Mouse (Mus musculus) hindbrain, embryonic 16.5 days (tissue): ENCODE measurements around the gene Tubb1. TPM values are rescaled to one million over a fixed set of nuclear protein-coding genes. Genes with fewer than 3 reads are reported as not detected.
A peak's percentile ranks its signal among the peaks of the same experiment; 100 is the strongest.

Experiments
- ATAC-seq: fragments of 200-750 bp; cut with Nextera tagmentation; 2 replicates; pipeline ENCODE4 v1.8.0; 2017; ENCODE audit warnings: moderate TSS enrichment, moderate library complexity
- H3K27ac ChIP-seq: fragments of 300-500 bp; sonication (generic); 2 replicates; pipeline ENCODE4 v1.5.1; 2014; ENCODE audit warnings: low read depth, mild to moderate bottlenecking, control low read depth, low read length, moderate library complexity
- H3K27me3 ChIP-seq: fragments of 300-500 bp; sonication (generic); replicated peaks from 2 replicates; pipeline ENCODE4 v1.6.1; 2014; ENCODE audit warnings: low read length; ENCODE audit not compliant: control insufficient read depth, insufficient read depth
- H3K36me3 ChIP-seq: fragments of 300-500 bp; sonication (generic); 2 replicates; pipeline ENCODE4 v1.6.1; 2014; ENCODE audit warnings: mild to moderate bottlenecking, low read length, moderate library complexity, mixed read lengths; ENCODE audit not compliant: control insufficient read depth, insufficient read depth
- H3K4me1 ChIP-seq: fragments of 300-500 bp; sonication (generic); 2 replicates; pipeline ENCODE4 v1.6.1; 2014; ENCODE audit warnings: low read depth, low read length; ENCODE audit not compliant: control insufficient read depth, insufficient read depth
- H3K4me2 ChIP-seq: fragments of 300-500 bp; sonication (generic); 2 replicates; pipeline ENCODE4 v1.6.1; 2014; ENCODE audit warnings: mild to moderate bottlenecking, low read length, control low read depth, moderate library complexity
- H3K4me3 ChIP-seq: fragments of 300-500 bp; sonication (generic); 2 replicates; pipeline ENCODE4 v1.5.1; 2014; ENCODE audit warnings: mild to moderate bottlenecking, low read length, control low read depth, moderate library complexity
- H3K9ac ChIP-seq: fragments of 300-500 bp; sonication (generic); 2 replicates; pipeline ENCODE4 v1.6.1; 2014; ENCODE audit warnings: low read depth, mild to moderate bottlenecking, control low read depth, low read length, moderate library complexity
- H3K9me3 ChIP-seq: fragments of 300-500 bp; sonication (generic); 2 replicates; pipeline ENCODE4 v1.6.1; 2014; ENCODE audit warnings: mild to moderate bottlenecking, low read length, moderate library complexity; ENCODE audit not compliant: control insufficient read depth
- WGBS: fragments of 180-500 bp; shearing (Covaris S2); extraction: QIAGEN DNeasy Blood & Tissue Kit; methylation state at CpG from one replicate; pipeline ENCODE4 v1.1.7; 2014; 5-methylcytosine and 5-hydroxymethylcytosine counted together
- polyA plus RNA-seq: library from polyadenylated mRNA; unstranded; fragments of >200 nt; fragmentation: Nextera tagmentation; extraction: Ambion mirVana; gene quantifications from 2 replicates; pipeline ENCODE4 v1.2.1, GENCODE M21; 2015

Tubb1 gene
- polyA plus RNA-seq, 1 experiment from 2014 or later, result 0.43 TPM

DNA sequence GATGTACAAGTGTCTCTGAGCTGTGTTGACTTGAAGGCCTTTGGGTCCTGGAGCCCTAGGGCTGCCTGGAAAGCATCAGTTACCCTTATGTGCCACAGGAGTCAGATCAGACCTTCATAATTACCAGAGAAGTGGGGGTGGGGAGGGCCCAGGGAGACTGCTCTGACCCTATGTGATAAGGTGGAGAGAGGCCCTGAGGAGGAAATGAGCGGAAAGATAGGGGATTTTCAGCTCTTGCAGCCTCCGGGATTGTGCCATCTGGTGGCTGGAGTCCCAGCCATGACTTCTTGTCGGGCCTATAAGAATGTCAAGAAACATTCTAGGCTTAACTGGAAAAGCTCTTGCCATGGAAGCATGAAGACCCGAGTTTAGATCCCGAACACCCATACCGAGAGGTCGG is 3.2 kb downstream of the Tubb1 start:
- no peaks in the 10 kb centered on the region for H3K9me3 ChIP-seq
- H3K4me2 ChIP-seq, result no peak overlapping the region
- no peaks in the 10 kb centered on the region for H3K4me1 ChIP-seq
- H3K4me3 ChIP-seq, result no peak overlapping the region
- H3K27ac ChIP-seq, result no peak overlapping the region
- no peaks in the 10 kb centered on the region for H3K27me3 ChIP-seq
- 81% methylated on average over 7 of the region's 7 CpGs for WGBS
- no peak for ATAC-seq
- H3K9ac ChIP-seq, result no peak overlapping the region
- H3K36me3 ChIP-seq, result no peaks in the 10 kb centered on the region

DNA sequence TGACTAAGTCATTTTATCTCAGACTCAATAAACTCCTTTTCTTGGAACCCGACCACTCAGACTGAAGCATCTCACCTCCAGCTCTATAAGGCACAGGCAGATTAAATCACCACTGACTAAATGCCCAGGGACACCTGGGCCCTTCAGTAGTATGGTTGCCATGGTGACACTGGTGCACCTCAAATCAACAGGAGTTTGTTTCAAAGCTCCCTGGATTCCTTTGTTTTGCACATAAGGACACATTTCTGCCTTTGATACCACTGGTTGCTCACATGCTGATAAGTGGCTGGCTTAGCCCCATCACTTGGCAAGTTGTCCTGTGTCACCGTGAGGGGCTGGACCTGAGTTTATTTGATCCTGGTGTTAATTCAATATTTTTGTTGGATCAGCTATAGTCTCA is 8.9 kb downstream of the Tubb1 start:
- Histone ChIP-seq H3K9ac (no peak overlapping the region), H3K9me3 (no peaks in the 10 kb centered on the region), H3K27ac (no peak overlapping the region), H3K4me2 (no peak overlapping the region), H3K4me1 (peaks cover 7% of the 10 kb centered on the region), H3K36me3 (peaks cover 19% of the 10 kb centered on the region), H3K4me3 (no peak overlapping the region), H3K27me3 (no peaks in the 10 kb centered on the region)
- 57% methylated on average over 2 of the region's 2 CpGs for WGBS
- ATAC-seq, result no peak

DNA sequence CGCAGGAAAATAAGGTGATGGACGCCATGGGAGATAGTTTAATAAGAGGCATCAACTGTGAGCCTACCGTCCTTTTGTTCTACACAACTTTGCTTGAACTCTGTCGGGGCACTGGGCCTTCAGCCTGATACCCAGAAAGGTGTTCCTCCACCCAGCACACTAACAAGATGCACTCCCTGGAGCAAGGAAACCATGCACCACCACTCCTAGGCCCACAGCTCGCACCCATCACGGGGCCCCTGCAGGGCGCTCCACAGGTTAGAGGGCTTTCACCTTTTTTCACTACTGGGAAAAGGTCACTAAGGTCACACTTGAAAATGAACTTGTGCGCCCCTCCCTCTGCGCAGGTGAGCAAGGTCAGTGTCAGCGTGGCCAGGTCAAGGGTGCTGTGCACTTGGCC is 12.9 kb downstream of the Tubb1 start:
- Histone ChIP-seq H3K27me3 (no peaks in the 10 kb centered on the region), H3K4me1 (peaks cover 7% of the 10 kb centered on the region), H3K4me3 (peak overlapping the region; percentile 70), H3K4me2 (peak overlapping the region; percentile 96), H3K27ac (peak overlapping the region; percentile 69), H3K9ac (peak overlapping the region; percentile 85), H3K9me3 (no peaks in the 10 kb centered on the region), H3K36me3 (peaks cover 21% of the 10 kb centered on the region)
- 40% methylated on average over 10 of the region's 10 CpGs for WGBS
- ATAC-seq, result peak; percentile 22; the same call in 1 of the 2 replicates

DNA sequence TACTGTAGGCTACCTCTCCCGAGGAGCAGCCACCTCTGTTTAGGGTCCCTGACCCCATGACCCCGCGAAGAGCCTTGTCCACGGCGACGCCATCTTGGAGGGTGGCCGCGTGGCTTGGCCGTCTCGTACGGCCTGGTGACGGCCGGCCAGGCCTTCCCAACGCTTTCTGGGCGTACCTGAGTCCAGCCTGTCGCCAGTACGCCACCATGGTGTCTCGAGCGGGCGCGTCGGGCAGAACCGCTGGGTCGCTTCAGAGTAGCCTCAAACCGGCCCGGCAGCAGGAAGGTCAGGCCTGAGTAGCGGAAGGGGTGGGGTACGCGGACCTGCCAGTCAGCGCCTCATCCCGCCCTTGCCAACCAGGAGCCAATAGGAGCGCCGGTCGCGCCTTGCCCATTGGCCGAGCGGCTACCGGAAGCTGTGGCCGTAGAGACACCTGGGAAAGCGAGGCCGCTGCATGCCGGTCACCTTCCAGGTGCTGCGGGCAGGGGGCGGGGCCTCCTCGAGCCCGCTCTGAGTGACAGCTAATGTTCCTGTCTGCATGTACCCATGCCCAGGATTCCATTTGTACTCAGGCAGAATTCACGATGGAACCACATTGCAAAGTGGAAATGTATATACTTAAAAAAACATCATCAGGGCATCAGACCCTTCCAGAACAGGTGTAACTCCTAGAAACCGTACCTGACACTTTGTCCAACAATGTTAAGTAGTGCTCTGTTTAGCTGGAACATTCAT is 13.5 kb downstream of the Tubb1 start, which contains the start of gene Atp5e:
TSS of gene Atp5e (minus strand) at position 317 of the 735 bp plus-strand sequence.
- H3K4me3 ChIP-seq, result peak within 1 kb of the TSS; percentile 70
- H3K36me3 ChIP-seq, result peaks cover 21% of the 10 kb centered on the region
- 2% methylated on average over 48 of the region's 48 CpGs for WGBS
- peak within 1 kb of the TSS; percentile 96 for H3K4me2 ChIP-seq
- H3K4me1 ChIP-seq, result peaks cover 7% of the 10 kb centered on the region
- ATAC-seq, result peak; percentile 100
- no peaks in the 10 kb centered on the region for H3K27me3 ChIP-seq
- H3K9ac ChIP-seq, result peak within 1 kb of the TSS; percentile 85
- H3K27ac ChIP-seq, result peak within 1 kb of the TSS; percentile 69
- H3K9me3 ChIP-seq, result no peaks in the 10 kb centered on the region

DNA sequence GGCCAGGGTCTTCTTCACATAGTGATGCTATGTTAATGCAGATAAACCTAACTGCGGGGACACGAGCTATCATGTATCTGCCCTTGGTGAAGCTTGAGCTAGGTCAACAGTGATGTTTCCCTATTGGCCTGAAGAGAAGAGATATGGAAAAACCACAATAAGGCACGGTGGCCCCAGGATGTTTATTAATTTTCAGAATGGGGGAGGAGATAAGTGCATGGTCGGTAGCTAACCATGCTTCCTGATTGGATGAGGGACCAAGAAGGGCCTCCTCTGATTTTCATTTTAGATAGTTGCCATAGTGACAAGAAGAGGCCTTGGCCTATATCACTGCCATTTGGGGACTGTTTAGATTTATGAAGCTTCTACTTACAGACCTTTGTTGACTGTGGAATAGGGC is 19.8 kb downstream of the Tubb1 start:
- no peaks in the 10 kb centered on the region for H3K27me3 ChIP-seq
- H3K4me3 ChIP-seq, result no peak overlapping the region
- H3K9me3 ChIP-seq, result no peaks in the 10 kb centered on the region
- 85% methylated on average over 4 of the region's 4 CpGs for WGBS
- ATAC-seq, result no peak
- no peak overlapping the region for H3K4me2 ChIP-seq
- no peak overlapping the region for H3K27ac ChIP-seq
- H3K36me3 ChIP-seq, result peaks cover 5% of the 10 kb centered on the region; the same call in 1 of the 2 replicates
- H3K4me1 ChIP-seq, result peaks cover 8% of the 10 kb centered on the region
- no peak overlapping the region for H3K9ac ChIP-seq

DNA sequence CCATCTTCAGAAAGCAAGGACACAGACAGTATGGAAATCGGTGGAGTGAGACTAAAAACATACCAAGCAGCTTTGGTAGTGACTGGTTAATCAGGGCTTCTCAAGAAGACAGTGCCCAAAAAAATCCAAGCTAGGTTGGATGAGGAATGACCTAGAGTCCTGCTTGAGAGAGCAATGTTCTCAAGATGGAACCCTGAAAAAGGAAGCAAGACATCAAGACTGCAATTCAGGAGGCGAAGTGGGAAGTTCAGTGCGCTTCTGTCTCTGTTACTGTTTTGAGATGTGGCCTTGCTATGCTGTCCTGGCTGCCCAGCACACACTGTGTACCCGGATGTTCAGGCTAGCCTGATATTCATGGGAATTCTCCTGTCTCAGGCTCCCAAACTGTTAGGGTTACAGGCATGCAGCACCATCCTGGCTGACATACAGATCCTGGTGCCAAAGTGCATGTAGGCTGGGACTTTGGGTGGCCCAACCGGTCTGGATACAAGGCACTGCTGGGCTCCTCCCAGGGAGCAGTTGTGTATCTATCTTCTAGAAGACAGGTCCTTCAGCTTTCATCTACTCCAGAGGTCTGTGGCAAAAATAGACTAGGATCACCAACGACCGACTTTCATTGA is 20.4 kb downstream of the Tubb1 start:
- no peak overlapping the region for H3K4me2 ChIP-seq
- H3K9me3 ChIP-seq, result no peaks in the 10 kb centered on the region
- no peak for ATAC-seq
- H3K27ac ChIP-seq, result no peak overlapping the region
- peaks cover 5% of the 10 kb centered on the region; the same call in 1 of the 2 replicates for H3K36me3 ChIP-seq
- H3K4me1 ChIP-seq, result peaks cover 8% of the 10 kb centered on the region
- no peak overlapping the region for H3K4me3 ChIP-seq
- WGBS, result 97% methylated on average over 7 of the region's 7 CpGs
- H3K27me3 ChIP-seq, result no peaks in the 10 kb centered on the region
- no peak overlapping the region for H3K9ac ChIP-seq

DNA sequence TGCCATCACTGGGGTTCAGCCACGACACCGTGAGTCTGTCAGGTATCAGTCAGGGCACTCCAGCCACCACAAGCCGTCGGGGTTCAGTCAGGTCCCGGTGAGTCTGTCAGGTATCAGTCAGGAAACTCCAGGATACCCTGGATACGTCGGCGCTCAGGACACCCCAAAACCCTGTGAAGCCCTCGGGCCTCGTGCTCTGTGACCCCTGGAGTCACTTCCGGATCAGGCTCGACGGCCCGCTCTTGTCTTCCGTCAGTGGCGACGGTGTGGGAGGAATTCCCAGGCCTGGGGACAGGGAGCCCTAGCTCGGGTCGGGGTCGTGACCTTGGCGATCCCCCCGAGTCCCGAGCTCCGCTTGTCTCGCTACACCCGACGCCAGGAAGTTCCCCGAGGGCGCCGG is 21.9 kb downstream of the Tubb1 start:
- no peaks in the 10 kb centered on the region for H3K27me3 ChIP-seq
- peak overlapping the region; percentile 76 for H3K9ac ChIP-seq
- H3K9me3 ChIP-seq, result no peaks in the 10 kb centered on the region
- H3K27ac ChIP-seq, result peak overlapping the region; percentile 68
- WGBS, result 8% methylated on average over 29 of the region's 30 CpGs
- H3K4me2 ChIP-seq, result peak overlapping the region; percentile 83
- peaks cover 8% of the 10 kb centered on the region for H3K4me1 ChIP-seq
- H3K36me3 ChIP-seq, result peaks cover 2% of the 10 kb centered on the region; the same call in 1 of the 2 replicates
- peak overlapping the region; percentile 83 for H3K4me3 ChIP-seq
- ATAC-seq, result no peak; the same call in 1 of the 2 replicates

DNA sequence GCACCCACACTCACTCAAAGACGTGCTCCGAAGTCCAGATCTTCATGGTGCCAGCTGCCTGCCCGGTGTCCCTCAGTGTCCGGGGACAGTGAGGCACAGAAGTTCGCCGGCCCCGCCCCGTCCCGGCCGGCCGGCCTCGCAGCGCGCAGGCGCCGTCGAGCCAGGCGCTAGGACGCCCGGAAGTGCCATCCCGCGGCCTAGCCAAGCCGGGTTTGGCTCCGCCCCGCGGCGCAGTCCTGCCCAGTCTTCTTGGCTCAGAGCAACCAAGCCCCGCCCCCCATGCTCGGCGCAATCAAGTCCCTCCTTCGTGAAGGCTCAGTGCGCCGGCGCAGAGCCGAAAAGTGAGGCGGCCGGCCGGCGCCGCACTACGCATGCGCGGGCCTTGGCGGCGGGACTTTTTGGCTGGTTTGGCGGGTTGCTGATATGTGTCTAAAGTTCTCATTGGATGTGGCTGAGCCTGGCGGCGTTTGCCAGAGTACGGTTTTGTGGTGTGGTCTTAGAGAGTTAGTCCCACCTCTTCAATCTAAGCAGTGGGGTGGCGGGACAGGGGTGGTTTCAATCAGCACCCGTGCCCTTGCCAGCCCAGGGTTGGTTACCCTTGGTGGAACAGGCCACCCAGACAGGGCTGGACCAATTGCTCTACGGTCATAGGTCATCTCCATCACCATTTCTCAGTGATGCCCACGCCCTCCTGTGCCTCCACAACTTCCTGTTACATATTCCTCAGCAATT is 22.5 kb downstream of the Tubb1 start, which contains the start of gene Prelid3b:
TSS of gene Prelid3b (minus strand) at position 264 of the 732 bp plus-strand sequence.
- H3K27ac ChIP-seq, result peak within 1 kb of the TSS; percentile 68
- no peaks in the 10 kb centered on the region for H3K9me3 ChIP-seq
- H3K9ac ChIP-seq, result peak within 1 kb of the TSS; percentile 76
- H3K4me2 ChIP-seq, result peak within 1 kb of the TSS; percentile 83
- under 1% methylated on average over 53 of the region's 53 CpGs for WGBS
- no peaks in the 10 kb centered on the region for H3K27me3 ChIP-seq
- H3K36me3 ChIP-seq, result peaks cover 2% of the 10 kb centered on the region; the same call in 1 of the 2 replicates
- peak within 1 kb of the TSS; percentile 83 for H3K4me3 ChIP-seq
- peak; percentile 99 for ATAC-seq
- H3K4me1 ChIP-seq, result peaks cover 8% of the 10 kb centered on the region

DNA sequence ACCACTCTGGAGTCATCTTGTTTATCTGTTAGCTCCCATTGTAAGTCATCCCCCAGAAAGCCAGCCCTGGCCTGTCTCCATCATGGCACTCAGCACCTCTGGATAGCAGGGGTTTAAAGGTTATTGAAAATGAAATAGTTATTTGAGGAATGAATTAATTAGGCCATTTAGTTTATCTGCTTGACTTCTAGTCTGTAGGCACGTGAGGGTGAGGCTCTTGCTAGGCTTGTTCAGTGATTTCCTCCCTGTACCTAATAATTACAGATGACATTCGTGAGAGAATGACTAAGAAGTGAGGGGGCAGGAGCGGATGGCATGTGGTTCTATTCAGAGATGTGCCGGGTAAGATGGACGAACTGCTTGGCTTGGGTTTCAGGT is 23.0 kb downstream of the Tubb1 start:
- WGBS, result 83% methylated on average over 5 of the region's 5 CpGs
- Histone ChIP-seq H3K4me3 (peak overlapping the region; percentile 83), H3K9ac (no peak overlapping the region; the same call in 1 of the 2 replicates), H3K4me1 (peaks cover 8% of the 10 kb centered on the region), H3K27ac (no peak overlapping the region), H3K9me3 (no peaks in the 10 kb centered on the region), H3K27me3 (no peaks in the 10 kb centered on the region), H3K36me3 (peaks cover 2% of the 10 kb centered on the region; the same call in 1 of the 2 replicates), H3K4me2 (peak overlapping the region; percentile 82)
- no peak for ATAC-seq
